Mouse (Mus musculus) embryonic fibroblast, embryonic 13.5 days (primary cell): ENCODE data around the gene Wbp2nl. TPM values are rescaled to one million over a fixed set of nuclear protein-coding genes. Genes with fewer than 3 reads are reported as not detected.

Experiments used
- H3K27ac ChIP-seq: 2 replicates; pipeline ENCODE4 v1.5.1; 2012; ENCODE audit warnings: low read length, control low read depth, inconsistent platforms; ENCODE audit not compliant: insufficient read depth
- H3K4me1 ChIP-seq: 2 replicates; pipeline ENCODE4 v1.6.1; 2011; ENCODE audit warnings: low read length; ENCODE audit not compliant: control insufficient read depth, insufficient read depth
- H3K4me3 ChIP-seq: 2 replicates; pipeline ENCODE4 v1.5.1; 2011; ENCODE audit warnings: mild to moderate bottlenecking, control low read depth, low read length; ENCODE audit not compliant: insufficient read depth
- CTCF ChIP-seq: IDR thresholded peaks from 2 replicates; pipeline ENCODE4 v1.5.1; 2011; ENCODE audit warnings: mild to moderate bottlenecking, control low read depth, low read length, moderate library complexity, borderline replicate concordance; ENCODE audit not compliant: insufficient read depth
- POLR2A ChIP-seq: IDR thresholded peaks from 2 replicates; pipeline ENCODE4 v1.6.1; 2011; ENCODE audit warnings: low read depth, mild to moderate bottlenecking, control low read depth, low read length, moderate library complexity
- polyA plus RNA-seq: library from polyadenylated mRNA; stranded (reverse); fragments of >200 nt; gene quantifications from 2 replicates; pipeline ENCODE4 v1.2.4, GENCODE M21; 2011; ENCODE audit warnings: low read depth; ENCODE audit not compliant: missing spikeins, insufficient read length

The Wbp2nl gene
- polyA plus RNA-seq = not detected in 2 replicates

GRCm38 (mm10) chr15:82298764-82299561, at the start of gene Wbp2nl:
TSS of gene Wbp2nl (plus strand) at chr15:82298954.
- TF ChIP-seq CTCF (no peak), POLR2A (no peak)
- H3K27ac ChIP-seq = no peak within 1 kb of the TSS
- H3K4me1 ChIP-seq = no peaks in the 10 kb centered on the region
- no peak within 1 kb of the TSS for H3K4me3 ChIP-seq

DNA sequence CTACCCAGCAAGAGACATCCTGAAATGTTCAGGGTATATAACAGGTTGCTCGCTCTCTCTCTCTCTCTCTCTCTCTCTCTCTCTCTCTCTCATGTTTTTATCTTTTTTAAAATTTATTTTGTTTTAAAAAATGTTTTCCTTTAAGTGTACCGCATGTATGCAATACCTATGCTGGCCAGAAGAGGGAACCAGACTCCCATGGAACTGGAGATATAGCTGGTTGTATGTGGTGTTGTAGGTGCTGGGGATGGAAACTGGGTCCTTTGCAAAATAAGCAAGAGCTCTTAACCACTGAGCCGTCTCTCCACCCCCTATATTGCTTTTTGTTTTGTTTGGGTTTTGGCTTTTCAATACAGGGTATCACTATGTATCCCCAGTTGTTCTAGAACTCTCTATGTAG, 47.2 kb upstream of the Wbp2nl start:
- no peak overlapping the region for H3K4me3 ChIP-seq
- TF ChIP-seq POLR2A = no peak
- no peak for TF ChIP-seq CTCF
- H3K4me1 ChIP-seq = no peaks in the 10 kb centered on the region; the same call in 1 of the 2 replicates
- no peak overlapping the region for H3K27ac ChIP-seq

GRCm38 (mm10) chr15:82252097-82252496, 46.7 kb upstream of the Wbp2nl start, which contains the start of gene 1500009C09Rik:
TSS of gene 1500009C09Rik (plus strand) at chr15:82252397.
- Histone ChIP-seq H3K27ac (no peak within 1 kb of the TSS), H3K4me1 (no peaks in the 10 kb centered on the region; the same call in 1 of the 2 replicates), H3K4me3 (no peak within 1 kb of the TSS)
- no peak for TF ChIP-seq POLR2A
- TF ChIP-seq CTCF = no peak

- TF ChIP-seq POLR2A (no peak), CTCF (no peak)
- H3K4me3 ChIP-seq = no peak overlapping the region
- H3K4me1 ChIP-seq = no peaks in the 10 kb centered on the region
- H3K27ac ChIP-seq = no peak overlapping the region
Measured at GRCm38 (mm10) chr15:82255248-82255647, 43.5 kb upstream of the Wbp2nl start.

DNA sequence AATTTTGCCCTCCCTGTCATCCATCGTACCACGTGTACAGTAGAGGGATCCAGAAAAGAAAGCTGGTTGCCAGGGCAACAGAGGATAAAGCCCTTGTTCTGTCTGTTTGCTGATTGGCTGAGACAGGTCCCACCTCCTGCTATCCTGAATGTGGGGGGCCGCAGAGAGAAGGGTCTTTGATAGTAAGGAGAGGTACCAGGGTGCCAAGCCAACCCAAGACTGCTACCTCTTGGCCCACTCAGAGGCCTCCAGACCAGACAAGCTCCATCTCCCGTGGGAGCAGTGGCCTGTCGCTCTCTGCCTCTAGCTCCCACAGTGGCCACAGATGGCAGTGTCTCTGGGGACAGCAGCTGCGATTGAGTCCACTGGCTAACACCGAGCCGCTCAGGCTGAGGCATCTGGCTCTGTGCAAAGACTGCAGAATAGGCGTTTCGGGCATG, 42.8 kb upstream of the Wbp2nl start:
- Histone ChIP-seq H3K4me1 (no peaks in the 10 kb centered on the region), H3K27ac (no peak overlapping the region), H3K4me3 (no peak overlapping the region)
- TF ChIP-seq CTCF (no peak), POLR2A (no peak)

DNA sequence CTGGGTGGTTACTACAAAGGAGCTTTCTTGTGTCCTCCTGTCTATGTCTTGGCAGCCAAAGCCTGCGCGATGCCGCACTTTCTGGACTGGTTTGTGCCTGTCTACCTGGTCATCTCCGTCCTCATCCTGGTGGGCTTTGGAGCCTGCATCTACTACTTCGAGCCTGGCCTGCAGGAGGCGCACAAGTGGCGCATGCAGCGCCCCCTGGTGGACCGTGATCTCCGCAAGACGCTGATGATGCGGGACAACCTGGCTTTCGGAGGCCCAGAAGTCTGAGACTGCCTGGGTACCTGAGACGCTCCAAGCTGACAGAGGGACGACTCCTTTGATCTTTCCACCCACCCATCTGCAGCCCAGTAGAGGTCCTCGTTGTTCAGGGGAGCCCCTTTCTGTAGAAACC, 39.2 kb upstream of the Wbp2nl start:
- Histone ChIP-seq H3K27ac (no peak overlapping the region), H3K4me3 (no peak overlapping the region), H3K4me1 (no peaks in the 10 kb centered on the region)
- peak; percentile 97 for TF ChIP-seq CTCF
- TF ChIP-seq POLR2A = no peak

DNA sequence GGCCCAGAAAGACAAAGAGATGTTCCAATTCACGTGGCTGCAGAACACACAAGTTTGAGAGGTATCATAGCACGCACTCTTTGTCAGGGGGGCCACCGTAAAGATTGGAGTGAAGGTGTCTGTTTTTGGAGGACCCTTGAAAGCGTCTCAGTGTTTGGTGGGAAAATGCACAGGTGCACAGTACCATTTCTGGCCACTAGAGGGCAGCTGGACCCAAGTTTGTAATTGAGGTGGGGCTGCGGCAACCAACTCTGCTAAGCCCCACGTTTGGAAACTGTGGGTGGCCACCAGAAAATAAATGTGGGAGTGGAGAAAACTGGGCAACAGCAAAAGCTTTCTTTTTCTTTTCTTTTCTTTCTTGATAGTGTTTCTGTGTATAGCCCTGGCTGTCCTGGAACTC, 32.4 kb upstream of the Wbp2nl start:
- Histone ChIP-seq H3K4me1 (no peaks in the 10 kb centered on the region), H3K4me3 (no peak overlapping the region), H3K27ac (no peak overlapping the region)
- TF ChIP-seq CTCF (peak; percentile 76; the same call in 1 of the 2 replicates), POLR2A (no peak)

GRCm38 (mm10) chr15:82268185-82268584, 30.6 kb upstream of the Wbp2nl start:
- H3K27ac ChIP-seq = no peak overlapping the region
- TF ChIP-seq POLR2A (no peak), CTCF (no peak)
- H3K4me3 ChIP-seq = no peak overlapping the region
- no peaks in the 10 kb centered on the region for H3K4me1 ChIP-seq

DNA sequence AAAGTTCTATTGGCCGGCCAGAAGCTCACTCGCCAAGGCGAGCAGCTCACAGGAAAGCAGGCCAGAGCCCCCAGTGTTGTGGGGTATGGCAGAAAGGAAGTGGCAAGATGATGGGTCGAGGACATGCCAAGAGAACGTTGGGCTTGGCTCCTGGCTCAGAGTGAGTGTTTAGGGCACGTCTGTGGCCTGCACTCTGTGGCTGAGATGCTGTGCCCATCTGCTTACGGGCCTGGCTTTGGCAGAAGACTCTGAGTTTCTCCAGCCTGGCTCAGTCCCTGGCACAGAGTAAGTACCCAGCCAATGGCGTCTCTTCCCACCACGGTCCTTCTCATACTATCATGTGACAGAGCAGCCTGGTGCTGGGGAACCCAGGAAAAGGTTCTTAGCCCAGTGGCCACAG, 30.0 kb upstream of the Wbp2nl start:
- H3K4me1 ChIP-seq = no peaks in the 10 kb centered on the region
- no peak overlapping the region for H3K4me3 ChIP-seq
- TF ChIP-seq POLR2A (no peak), CTCF (no peak)
- no peak overlapping the region for H3K27ac ChIP-seq

- TF ChIP-seq CTCF (peak; percentile 98), POLR2A (no peak)
- Histone ChIP-seq H3K4me1 (no peaks in the 10 kb centered on the region), H3K4me3 (no peak overlapping the region), H3K27ac (no peak overlapping the region)
Measured at GRCm38 (mm10) chr15:82271201-82271600, 27.6 kb upstream of the Wbp2nl start.
